Mouse (Mus musculus): ENCODE data around the gene P2rx4. TPM values are rescaled to one million over a fixed set of nuclear protein-coding genes. Genes with fewer than 3 reads are reported as not detected.
A peak's percentile ranks its signal among the peaks of the same experiment; 100 is the strongest.

P2rx4 gene
- polyA plus RNA-seq, 1 experiment = 112 TPM

DNA sequence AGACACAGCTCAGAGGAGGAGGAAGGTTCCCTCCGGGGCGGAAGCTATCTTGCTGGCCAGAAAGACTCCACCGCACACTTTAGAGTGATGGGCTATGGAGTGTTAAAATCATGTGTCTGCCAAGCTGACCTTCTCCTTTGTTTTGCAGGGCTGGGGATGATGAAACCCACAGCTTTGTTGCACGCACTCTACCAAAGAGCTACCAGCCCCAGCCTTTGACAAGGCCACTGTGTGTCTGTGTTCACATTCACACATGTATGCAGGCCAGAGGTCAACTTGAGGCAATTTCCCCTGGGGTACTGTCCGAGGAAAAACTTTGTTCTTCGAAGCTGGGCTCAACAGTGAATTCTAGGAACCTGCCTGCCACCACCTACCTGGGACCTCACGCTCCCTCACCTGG lies 28.5 kb downstream of the P2rx4 start:
- peaks cover 5% of the 10 kb centered on the region; the same call in 1 of the 2 replicates for H3K4me1 ChIP-seq (ENCODE audit: control insufficient read depth, insufficient read depth, low read length)
- no peak overlapping the region for H3K4me3 ChIP-seq (replicated peaks; ENCODE audit: extremely low read depth, low read depth, low read length)
- DNase-seq = no peak
- WGBS = 86% methylated on average over 7 of the region's 7 CpGs
- TF ChIP-seq POLR2A (IDR thresholded peaks at IDR 0.05; ENCODE audit: borderline replicate concordance, extremely low read depth, low read depth, low read length) (no peak), CTCF (IDR thresholded peaks at IDR 0.05; ENCODE audit: insufficient read depth, low read length) (no peak)

DNA sequence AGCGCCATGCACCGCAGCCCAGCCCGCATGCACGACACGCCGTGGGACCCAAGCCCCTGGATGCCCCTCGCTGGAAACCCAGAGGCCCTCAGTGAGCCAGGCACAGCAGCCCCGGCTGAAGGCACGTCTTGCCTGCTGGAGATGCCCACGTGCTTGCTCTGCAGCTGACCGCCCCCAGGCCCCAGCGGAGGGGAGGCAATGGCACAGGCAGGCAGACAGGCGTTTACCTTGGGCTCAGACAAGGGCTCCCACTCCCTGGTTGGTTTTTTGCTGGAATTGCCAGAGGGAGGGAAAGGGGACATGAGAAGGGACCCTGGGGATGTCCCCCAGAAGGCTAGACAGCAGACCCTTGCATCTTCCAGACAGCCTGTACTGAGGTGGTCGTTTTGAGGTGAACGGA lies 29.4 kb downstream of the P2rx4 start:
- H3K4me3 ChIP-seq (replicated peaks; ENCODE audit: extremely low read depth, low read depth, low read length) = no peak overlapping the region
- no peak for DNase-seq
- 91% methylated on average over 15 of the region's 15 CpGs for WGBS
- TF ChIP-seq CTCF (IDR thresholded peaks at IDR 0.05; ENCODE audit: insufficient read depth, low read length) (no peak), POLR2A (IDR thresholded peaks at IDR 0.05; ENCODE audit: borderline replicate concordance, extremely low read depth, low read depth, low read length) (no peak)
- peaks cover 5% of the 10 kb centered on the region; the same call in 1 of the 2 replicates for H3K4me1 ChIP-seq (ENCODE audit: control insufficient read depth, insufficient read depth, low read length)

DNA sequence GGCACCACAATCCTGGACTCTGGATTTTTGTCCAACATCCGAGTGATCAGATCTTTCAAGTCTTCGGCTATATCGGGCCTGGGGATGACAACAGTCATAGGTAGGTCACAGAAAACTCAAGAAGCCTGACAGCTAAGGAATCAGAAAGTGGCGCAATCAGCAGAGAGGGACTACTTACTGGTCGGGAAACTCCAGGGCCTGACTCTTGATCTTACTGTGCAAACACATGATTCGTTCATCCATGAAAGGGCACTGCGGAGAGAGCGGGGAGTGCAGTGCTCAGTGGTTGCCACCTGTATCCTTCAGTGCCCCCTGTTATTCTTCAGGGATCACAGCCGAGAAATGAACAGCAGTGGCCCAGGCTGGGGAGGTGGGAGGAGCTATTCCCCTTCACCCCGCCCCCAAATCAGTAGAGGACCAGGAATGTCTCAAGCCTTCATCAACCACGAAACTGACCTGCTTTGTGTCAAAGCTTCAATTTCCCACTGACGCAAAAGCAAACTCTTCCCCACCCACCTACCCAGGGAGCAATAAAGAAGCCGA lies 36.6 kb downstream of the P2rx4 start:
- Histone ChIP-seq H3K4me1 (ENCODE audit: control insufficient read depth, insufficient read depth, low read length) (no peaks in the 10 kb centered on the region), H3K4me3 (replicated peaks; ENCODE audit: extremely low read depth, low read depth, low read length) (no peak overlapping the region)
- TF ChIP-seq CTCF (IDR thresholded peaks at IDR 0.05; ENCODE audit: insufficient read depth, low read length) (no peak), POLR2A (IDR thresholded peaks at IDR 0.05; ENCODE audit: borderline replicate concordance, extremely low read depth, low read depth, low read length) (no peak)
- 73% methylated on average over 13 of the region's 13 CpGs for WGBS
- peak; percentile 13 for DNase-seq

GRCm38 (mm10) chr5:122747950-122748349 lies 40.6 kb downstream of the P2rx4 start:
- no peak overlapping the region for H3K4me3 ChIP-seq (replicated peaks; ENCODE audit: extremely low read depth, low read depth, low read length)
- WGBS = 75% methylated on average over 7 of the region's 7 CpGs
- no peaks in the 10 kb centered on the region for H3K4me1 ChIP-seq (ENCODE audit: control insufficient read depth, insufficient read depth, low read length)
- DNase-seq = peak; percentile 52
- no peak for TF ChIP-seq POLR2A (IDR thresholded peaks at IDR 0.05; ENCODE audit: borderline replicate concordance, extremely low read depth, low read depth, low read length)
- no peak for TF ChIP-seq CTCF (IDR thresholded peaks at IDR 0.05; ENCODE audit: insufficient read depth, low read length)

DNA sequence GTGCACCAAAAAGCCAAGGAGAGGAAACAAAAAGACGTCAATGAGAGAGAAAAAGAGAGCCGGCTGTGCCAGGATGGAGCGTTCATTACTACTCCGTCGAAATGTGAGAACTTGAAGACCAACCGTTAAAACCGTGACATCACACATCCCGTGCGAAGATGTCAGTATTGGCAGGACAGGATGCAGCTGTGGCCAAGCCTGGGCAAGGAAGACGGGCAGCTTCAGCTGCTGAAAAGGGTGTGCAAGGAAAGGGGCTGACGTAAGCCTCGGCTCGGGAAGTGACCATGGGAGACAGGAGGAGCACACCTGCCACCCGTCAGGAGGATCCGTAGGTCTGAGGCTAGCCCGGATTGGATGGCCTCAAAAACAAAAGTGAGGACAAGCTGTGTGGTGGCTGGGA lies 47.1 kb downstream of the P2rx4 start:
- H3K4me1 ChIP-seq (ENCODE audit: control insufficient read depth, insufficient read depth, low read length) = no peaks in the 10 kb centered on the region
- no peak for DNase-seq
- WGBS = 56% methylated on average over 16 of the region's 16 CpGs
- TF ChIP-seq POLR2A (IDR thresholded peaks at IDR 0.05; ENCODE audit: borderline replicate concordance, extremely low read depth, low read depth, low read length) = no peak
- TF ChIP-seq CTCF (IDR thresholded peaks at IDR 0.05; ENCODE audit: insufficient read depth, low read length) = no peak
- H3K4me3 ChIP-seq (replicated peaks; ENCODE audit: extremely low read depth, low read depth, low read length) = no peak overlapping the region

DNA sequence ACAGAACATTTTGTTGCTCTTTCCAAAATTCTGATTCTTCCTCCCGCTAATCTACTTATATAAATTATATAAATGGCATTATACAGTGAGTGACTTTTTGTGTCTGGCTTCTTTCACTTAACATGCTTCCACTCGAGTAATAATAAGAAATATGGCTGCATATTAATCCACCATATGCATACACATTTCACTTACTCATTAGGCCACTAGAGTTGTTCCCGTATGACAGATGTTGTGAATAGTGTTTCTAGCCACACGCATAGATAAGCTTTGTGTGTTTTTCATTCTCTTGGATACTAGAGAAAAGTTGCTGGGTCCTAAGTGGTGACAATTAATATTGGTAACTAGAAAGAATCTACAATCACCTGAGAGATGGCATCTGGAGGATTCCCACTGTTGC lies 48.3 kb downstream of the P2rx4 start:
- H3K4me1 ChIP-seq (ENCODE audit: control insufficient read depth, insufficient read depth, low read length) = no peaks in the 10 kb centered on the region
- TF ChIP-seq CTCF (IDR thresholded peaks at IDR 0.05; ENCODE audit: insufficient read depth, low read length) = no peak
- no peak for TF ChIP-seq POLR2A (IDR thresholded peaks at IDR 0.05; ENCODE audit: borderline replicate concordance, extremely low read depth, low read depth, low read length)
- no peak overlapping the region for H3K4me3 ChIP-seq (replicated peaks; ENCODE audit: extremely low read depth, low read depth, low read length)
- WGBS = 97% methylated on average over 4 of the region's 4 CpGs
- DNase-seq = no peak

DNA sequence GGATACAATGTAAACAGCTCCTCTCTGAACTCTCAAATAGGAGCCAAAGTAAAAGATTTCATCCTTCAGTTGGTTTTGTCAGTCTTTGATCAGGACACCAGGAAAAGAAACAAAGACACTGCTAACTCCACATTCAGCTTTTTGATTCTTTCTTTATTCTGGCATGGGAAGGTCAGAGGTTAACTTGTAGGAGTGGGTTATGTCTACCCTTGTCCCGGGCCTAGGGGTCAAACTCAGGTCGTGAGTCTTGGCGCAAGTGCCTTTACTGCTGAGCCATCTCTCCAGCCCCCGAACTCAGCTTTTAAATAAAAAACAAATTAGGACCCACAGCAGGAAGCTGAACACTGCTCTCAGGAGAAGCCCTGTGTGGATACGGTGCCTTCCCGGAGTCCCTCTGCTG lies 48.8 kb downstream of the P2rx4 start:
- WGBS = 84% methylated on average over 6 of the region's 6 CpGs
- TF ChIP-seq POLR2A (IDR thresholded peaks at IDR 0.05; ENCODE audit: borderline replicate concordance, extremely low read depth, low read depth, low read length) (no peak), CTCF (IDR thresholded peaks at IDR 0.05; ENCODE audit: insufficient read depth, low read length) (no peak)

DNA sequence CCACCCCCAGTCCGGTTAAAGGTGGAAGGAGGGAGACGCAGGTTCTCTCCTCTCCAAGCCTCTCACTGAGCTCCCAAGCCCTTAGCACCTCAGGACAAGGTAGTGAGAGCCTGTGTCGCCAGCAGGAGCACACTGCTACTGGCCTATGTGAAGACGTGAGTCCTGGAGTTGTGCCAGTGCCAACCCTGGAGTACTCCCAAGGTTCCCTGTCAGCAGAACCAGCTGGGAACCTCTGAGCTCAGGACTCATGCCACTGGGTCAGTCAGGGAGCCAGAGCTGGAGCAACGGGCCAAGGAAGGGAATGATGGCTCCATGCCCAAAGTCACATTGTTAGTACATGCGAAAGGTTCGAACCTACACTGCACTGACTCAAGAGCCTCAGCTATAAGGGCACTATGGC lies 49.3 kb downstream of the P2rx4 start:
- no peak for DNase-seq
- WGBS = 67% methylated on average over 7 of the region's 7 CpGs
- Histone ChIP-seq H3K4me3 (replicated peaks; ENCODE audit: extremely low read depth, low read depth, low read length) (no peak overlapping the region), H3K4me1 (ENCODE audit: control insufficient read depth, insufficient read depth, low read length) (no peaks in the 10 kb centered on the region)
- TF ChIP-seq CTCF (IDR thresholded peaks at IDR 0.05; ENCODE audit: insufficient read depth, low read length) = no peak
- TF ChIP-seq POLR2A (IDR thresholded peaks at IDR 0.05; ENCODE audit: borderline replicate concordance, extremely low read depth, low read depth, low read length) = no peak

More for the DNA sequence above, 48.8 kb downstream of the P2rx4 start:
- Histone ChIP-seq H3K4me3 (replicated peaks; ENCODE audit: extremely low read depth, low read depth, low read length) (no peak overlapping the region), H3K4me1 (ENCODE audit: control insufficient read depth, insufficient read depth, low read length) (no peaks in the 10 kb centered on the region)
- DNase-seq = no peak

- WGBS = 63% methylated on average over 29 of the region's 29 CpGs
- Histone ChIP-seq H3K4me1 (ENCODE audit: control insufficient read depth, insufficient read depth, low read length) (no peaks in the 10 kb centered on the region), H3K4me3 (replicated peaks; ENCODE audit: extremely low read depth, low read depth, low read length) (no peak overlapping the region)
- TF ChIP-seq CTCF (IDR thresholded peaks at IDR 0.05; ENCODE audit: insufficient read depth, low read length) (no peak), POLR2A (IDR thresholded peaks at IDR 0.05; ENCODE audit: borderline replicate concordance, extremely low read depth, low read depth, low read length) (no peak)
- peak; percentile 31 for DNase-seq
Measured at GRCm38 (mm10) chr5:122763271-122764031, 56.1 kb downstream of the P2rx4 start.

GRCm38 (mm10) chr5:122764032-122764464 lies 56.7 kb downstream of the P2rx4 start:
- WGBS = 43% methylated on average over 10 of the region's 10 CpGs
- DNase-seq = peak; percentile 49

More at GRCm38 (mm10) chr5:122764032-122764464, 56.7 kb downstream of the P2rx4 start:
- no peaks in the 10 kb centered on the region for H3K4me1 ChIP-seq (ENCODE audit: control insufficient read depth, insufficient read depth, low read length)
- no peak overlapping the region for H3K4me3 ChIP-seq (replicated peaks; ENCODE audit: extremely low read depth, low read depth, low read length)
- TF ChIP-seq CTCF (IDR thresholded peaks at IDR 0.05; ENCODE audit: insufficient read depth, low read length) (peak; percentile 33; the same call in 1 of the 2 replicates), POLR2A (IDR thresholded peaks at IDR 0.05; ENCODE audit: borderline replicate concordance, extremely low read depth, low read depth, low read length) (no peak)
